Comparison of ENCODE assay signal across 13 mouse cellular contexts in genomic region chr10:80312586-80313504, GRCm38 (mm10). TPM values are rescaled to one million over a fixed set of nuclear protein-coding genes. Genes with fewer than 3 reads are reported as not detected.
DNase-seq lines count a peak whose midpoint lies in the region; ATAC-seq lines count a peak whose summit lies in the region.
"Had no signal": no experiment of that assay in that cellular context is flagged by ENCODE, and none has a peak within 500 bp of the region (broad histone marks: within the 10 kb centered on the region; RNA-seq: fewer than 3 reads in every experiment).

No protein-coding gene starts in this region.

- H3K4me3 ChIP-seq in intestine, embryonic 16.5 days (ENCODE audit: low read length), result no peak overlapping the region
- H3K4me3 ChIP-seq in intestine, embryonic 15.5 days (replicated peaks), result no peak overlapping the region
- H3K4me3 ChIP-seq in midbrain, embryonic 13.5 days (replicated peaks), result 0 out of 2 replicates have a peak overlapping the region, but pooled peaks have one; percentile 1
- H3K4me3 ChIP-seq in midbrain, embryonic 15.5 days, result no peak overlapping the region
- no peak overlapping the region; the same call in 1 of the 2 replicates for H3K4me3 ChIP-seq in hindbrain, embryonic 16.5 days (ENCODE audit: low read length)

- no peaks in the 10 kb centered on the region for H3K36me3 ChIP-seq in intestine, embryonic 16.5 days (ENCODE audit: control insufficient read depth, insufficient read depth, low read length)
- H3K36me3 ChIP-seq in intestine, embryonic 15.5 days, result 0 out of 2 replicates have a peak, but pooled peaks cover 3% of the 10 kb centered on the region
- peaks cover 100% of the 10 kb centered on the region for H3K36me3 ChIP-seq in midbrain, embryonic 13.5 days
- peaks cover 92% of the 10 kb centered on the region for H3K36me3 ChIP-seq in midbrain, embryonic 15.5 days (replicated peaks)
- peaks cover 91% of the 10 kb centered on the region for H3K36me3 ChIP-seq in hindbrain, embryonic 16.5 days (ENCODE audit: control insufficient read depth, insufficient read depth, low read length)

- no peak for ATAC-seq in intestine, embryonic 16.5 days
- no peak for ATAC-seq in intestine, embryonic 15.5 days
- no peak for ATAC-seq in midbrain, embryonic 13.5 days
- no peak for ATAC-seq in midbrain, embryonic 15.5 days (replicated peaks)
- ATAC-seq in hindbrain, embryonic 16.5 days, result no peak

- 58% methylated on average over 54 of the region's 54 CpGs for WGBS in intestine, embryonic 16.5 days
- 64% methylated on average over 54 of the region's 54 CpGs for WGBS in intestine, embryonic 15.5 days
- 78% methylated on average over 54 of the region's 54 CpGs for WGBS in midbrain, embryonic 13.5 days
- WGBS in midbrain, embryonic 15.5 days, result 74% methylated on average over 54 of the region's 54 CpGs
- 69% methylated on average over 53 of the region's 54 CpGs for WGBS in hindbrain, embryonic 16.5 days

- peak; percentile 67 for DNase-seq in cerebellum, adult 9-11 months
- DNase-seq in retina, embryonic 14.5 days (ENCODE audit: low spot score), result no peak
- DNase-seq: adrenal gland, postnatal 14 days; gastrocnemius, postnatal 25 days; kidney, adult 18-20 months; lung, adult 18-20 months; retina, postnatal 1 day; thymus, adult 18-20 months had no signal

- H3K4me1 ChIP-seq in intestine, embryonic 16.5 days (ENCODE audit: control insufficient read depth, insufficient read depth, low read length), result peaks cover 15% of the 10 kb centered on the region
- H3K4me1 ChIP-seq in intestine, embryonic 15.5 days (replicated peaks), result peaks cover 34% of the 10 kb centered on the region
- peaks cover 56% of the 10 kb centered on the region for H3K4me1 ChIP-seq in midbrain, embryonic 13.5 days (replicated peaks)
- peaks cover 26% of the 10 kb centered on the region for H3K4me1 ChIP-seq in midbrain, embryonic 15.5 days
- H3K4me1 ChIP-seq in hindbrain, embryonic 16.5 days (ENCODE audit: control insufficient read depth, insufficient read depth, low read depth, low read length), result peaks cover 4% of the 10 kb centered on the region; the same call in 1 of the 2 replicates

- H3K9ac ChIP-seq in intestine, embryonic 16.5 days (ENCODE audit: low read depth, low read length), result peak overlapping the region; percentile 11; the same call in 1 of the 2 replicates
- H3K9ac ChIP-seq in intestine, embryonic 15.5 days, result no peak overlapping the region
- no peak overlapping the region for H3K9ac ChIP-seq in midbrain, embryonic 13.5 days (replicated peaks)
- no peak overlapping the region for H3K9ac ChIP-seq in midbrain, embryonic 15.5 days
- 0 out of 2 replicates have a peak overlapping the region, but pooled peaks have one; percentile 13 for H3K9ac ChIP-seq in hindbrain, embryonic 16.5 days (ENCODE audit: low read depth, low read length)

- H3K9me3 ChIP-seq in intestine, embryonic 16.5 days (ENCODE audit: control insufficient read depth, low read length), result no peaks in the 10 kb centered on the region
- H3K9me3 ChIP-seq in intestine, embryonic 15.5 days, result no peaks in the 10 kb centered on the region
- H3K9me3 ChIP-seq in midbrain, embryonic 13.5 days, result no peaks in the 10 kb centered on the region
- H3K9me3 ChIP-seq in midbrain, embryonic 15.5 days, result no peaks in the 10 kb centered on the region
- no peaks in the 10 kb centered on the region for H3K9me3 ChIP-seq in hindbrain, embryonic 16.5 days (ENCODE audit: control insufficient read depth, low read length)

- H3K27ac ChIP-seq in intestine, embryonic 16.5 days (ENCODE audit: low read length), result no peak overlapping the region
- no peak overlapping the region for H3K27ac ChIP-seq in intestine, embryonic 15.5 days
- H3K27ac ChIP-seq in midbrain, embryonic 13.5 days, result no peak overlapping the region
- no peak overlapping the region for H3K27ac ChIP-seq in midbrain, embryonic 15.5 days
- no peak overlapping the region for H3K27ac ChIP-seq in hindbrain, embryonic 16.5 days (ENCODE audit: low read depth, low read length)

- no peak overlapping the region for H3K4me2 ChIP-seq in intestine, embryonic 16.5 days (ENCODE audit: low read depth, low read length)
- H3K4me2 ChIP-seq in intestine, embryonic 15.5 days (replicated peaks), result no peak overlapping the region
- no peak overlapping the region for H3K4me2 ChIP-seq in midbrain, embryonic 13.5 days (replicated peaks)
- H3K4me2 ChIP-seq in midbrain, embryonic 15.5 days, result no peak overlapping the region
- H3K4me2 ChIP-seq in hindbrain, embryonic 16.5 days (ENCODE audit: low read length), result no peak overlapping the region

- H3K27me3 ChIP-seq in intestine, embryonic 16.5 days (replicated peaks; ENCODE audit: control insufficient read depth, insufficient read depth, low read length), result peaks cover 52% of the 10 kb centered on the region
- peaks cover 62% of the 10 kb centered on the region for H3K27me3 ChIP-seq in intestine, embryonic 15.5 days (replicated peaks)
- H3K27me3 ChIP-seq in midbrain, embryonic 13.5 days, result no peaks in the 10 kb centered on the region
- H3K27me3 ChIP-seq in midbrain, embryonic 15.5 days (replicated peaks), result no peaks in the 10 kb centered on the region
- no peaks in the 10 kb centered on the region for H3K27me3 ChIP-seq in hindbrain, embryonic 16.5 days (replicated peaks; ENCODE audit: control insufficient read depth, insufficient read depth, low read length)

RNA-seq across cellular contexts. Expression of gene 2310011J03Rik, which starts 7.5 kb away (rescaled TPM):
- 60.4 and 64.3 TPM in 2 replicates for polyA plus RNA-seq in intestine, embryonic 16.5 days (2015; fragmentation: Nextera tagmentation; extraction: Ambion mirVana)
- polyA plus RNA-seq in intestine, embryonic 15.5 days (2015; fragmentation: Nextera tagmentation; extraction: Ambion mirVana), result 51.4 and 51.5 TPM in 2 replicates
- polyA plus RNA-seq in midbrain, embryonic 13.5 days (2015; fragmentation: Nextera tagmentation; extraction: Ambion mirVana), result 27.8 and 33.4 TPM in 2 replicates
- polyA plus RNA-seq in midbrain, embryonic 15.5 days (2015; fragmentation: Nextera tagmentation; extraction: Ambion mirVana), result 25.4 and 28.0 TPM in 2 replicates
- 31.7 and 32.8 TPM in 2 replicates for polyA plus RNA-seq in hindbrain, embryonic 16.5 days (2015; fragmentation: Nextera tagmentation; extraction: Ambion mirVana)

RNA-seq across cellular contexts. Expression of gene Pcsk4, which starts 16.5 kb away (rescaled TPM):
- 10.8 and 12.9 TPM in 2 replicates for polyA plus RNA-seq in intestine, embryonic 16.5 days (2015; fragmentation: Nextera tagmentation; extraction: Ambion mirVana)
- polyA plus RNA-seq in intestine, embryonic 15.5 days (2015; fragmentation: Nextera tagmentation; extraction: Ambion mirVana), result 8.1 and 8.8 TPM in 2 replicates
- polyA plus RNA-seq in midbrain, embryonic 13.5 days (2015; fragmentation: Nextera tagmentation; extraction: Ambion mirVana), result 1.9 and 2.1 TPM in 2 replicates
- 4.4 and 5.8 TPM in 2 replicates for polyA plus RNA-seq in midbrain, embryonic 15.5 days (2015; fragmentation: Nextera tagmentation; extraction: Ambion mirVana)
- 8.1 and 8.5 TPM in 2 replicates for polyA plus RNA-seq in hindbrain, embryonic 16.5 days (2015; fragmentation: Nextera tagmentation; extraction: Ambion mirVana)

RNA-seq across cellular contexts. Expression of gene Reep6, which starts 16.9 kb away (rescaled TPM):
- polyA plus RNA-seq in intestine, embryonic 16.5 days (2015; fragmentation: Nextera tagmentation; extraction: Ambion mirVana), result 255 and 314 TPM in 2 replicates
- polyA plus RNA-seq in intestine, embryonic 15.5 days (2015; fragmentation: Nextera tagmentation; extraction: Ambion mirVana), result 132 and 159 TPM in 2 replicates
- polyA plus RNA-seq in midbrain, embryonic 13.5 days (2015; fragmentation: Nextera tagmentation; extraction: Ambion mirVana), result 3.0 and 3.1 TPM in 2 replicates
- polyA plus RNA-seq in midbrain, embryonic 15.5 days (2015; fragmentation: Nextera tagmentation; extraction: Ambion mirVana), result 5.5 TPM in 2 replicates
- 7.5 and 7.6 TPM in 2 replicates for polyA plus RNA-seq in hindbrain, embryonic 16.5 days (2015; fragmentation: Nextera tagmentation; extraction: Ambion mirVana)

RNA-seq across cellular contexts. Expression of gene Apc2, which starts 17.1 kb away (rescaled TPM):
- polyA plus RNA-seq in intestine, embryonic 16.5 days (2015; fragmentation: Nextera tagmentation; extraction: Ambion mirVana), result 2.4 and 3.1 TPM in 2 replicates
- polyA plus RNA-seq in intestine, embryonic 15.5 days (2015; fragmentation: Nextera tagmentation; extraction: Ambion mirVana), result 4.9 and 6.5 TPM in 2 replicates
- 182 and 209 TPM in 2 replicates for polyA plus RNA-seq in midbrain, embryonic 13.5 days (2015; fragmentation: Nextera tagmentation; extraction: Ambion mirVana)
- polyA plus RNA-seq in midbrain, embryonic 15.5 days (2015; fragmentation: Nextera tagmentation; extraction: Ambion mirVana), result 223 and 247 TPM in 2 replicates
- 139 and 149 TPM in 2 replicates for polyA plus RNA-seq in hindbrain, embryonic 16.5 days (2015; fragmentation: Nextera tagmentation; extraction: Ambion mirVana)

RNA-seq across cellular contexts. Expression of gene Rps15, which starts 20.6 kb away (rescaled TPM):
- polyA plus RNA-seq in intestine, embryonic 16.5 days (2015; fragmentation: Nextera tagmentation; extraction: Ambion mirVana), result 894 and 922 TPM in 2 replicates
- polyA plus RNA-seq in intestine, embryonic 15.5 days (2015; fragmentation: Nextera tagmentation; extraction: Ambion mirVana), result 974 and 1,020 TPM in 2 replicates
- 631 and 653 TPM in 2 replicates for polyA plus RNA-seq in midbrain, embryonic 13.5 days (2015; fragmentation: Nextera tagmentation; extraction: Ambion mirVana)
- polyA plus RNA-seq in midbrain, embryonic 15.5 days (2015; fragmentation: Nextera tagmentation; extraction: Ambion mirVana), result 516 and 528 TPM in 2 replicates
- polyA plus RNA-seq in hindbrain, embryonic 16.5 days (2015; fragmentation: Nextera tagmentation; extraction: Ambion mirVana), result 491 and 527 TPM in 2 replicates

Comparison
In these comparisons a context has a peak if more than half of its experiments do, and no peak if none do; other contexts are left out.
1. H3K9ac ChIP-seq: peak in intestine, embryonic 16.5 days (single experiment) and hindbrain, embryonic 16.5 days (single experiment); none in intestine, embryonic 15.5 days (single experiment), midbrain, embryonic 13.5 days (single experiment) and midbrain, embryonic 15.5 days (single experiment).
2. RNA of gene Reep6, which starts 16.9 kb away (polyA plus RNA-seq): 255 to 314 TPM in intestine, embryonic 16.5 days and 132 to 159 TPM in intestine, embryonic 15.5 days; 7.5 to 7.6 TPM in hindbrain, embryonic 16.5 days, 5.5 TPM in midbrain, embryonic 15.5 days and 3.0 to 3.1 TPM in midbrain, embryonic 13.5 days; every median in the first group is over 10 times any median in the second.